Mouse (Mus musculus): ENCODE results near the gene Ctbp2. TPM values are rescaled to one million over a fixed set of nuclear protein-coding genes. Genes with fewer than 3 reads are reported as not detected.
"Not testable (repeated sequence)": the region's sequence is repeated elsewhere in the genome, so short reads cannot be mapped to it uniquely, and the experiment has no call there.

Gene Ctbp2
- polyA plus RNA-seq, 1 experiment from 2014 or later = 80.2 TPM

- peak; percentile 55 for ATAC-seq
- H3K4me2 ChIP-seq (ENCODE audit: low read depth, low read length) = 0 out of 2 replicates have a peak overlapping the region, but pooled peaks have one; percentile 15
These were observed 11.8 kb downstream of the Ctbp2 start for GRCm38 (mm10) chr7:133112351-133112831.

GRCm38 (mm10) chr7:133109442-133109841 is 14.7 kb downstream of the Ctbp2 start:
- ATAC-seq = no peak
- H3K36me3 ChIP-seq (ENCODE audit: control insufficient read depth, insufficient read depth, low read length) = no peaks in the 10 kb centered on the region
- no peak overlapping the region for H3K27ac ChIP-seq (ENCODE audit: low read length)
- H3K9me3 ChIP-seq (ENCODE audit: control insufficient read depth, low read length) = no peaks in the 10 kb centered on the region
- H3K9ac ChIP-seq (ENCODE audit: low read depth, low read length) = no peak overlapping the region
- H3K27me3 ChIP-seq (replicated peaks; ENCODE audit: control insufficient read depth, insufficient read depth, low read length) = no peaks in the 10 kb centered on the region
- H3K4me3 ChIP-seq (ENCODE audit: low read length) = no peak overlapping the region
- H3K4me1 ChIP-seq (ENCODE audit: control insufficient read depth, insufficient read depth, low read length) = peaks cover 44% of the 10 kb centered on the region
- no peak overlapping the region for H3K4me2 ChIP-seq (ENCODE audit: low read depth, low read length)
- 94% methylated on average over 4 of the region's 4 CpGs for WGBS

More at GRCm38 (mm10) chr7:133112351-133112831, 11.8 kb downstream of the Ctbp2 start:
- Histone ChIP-seq H3K4me3 (ENCODE audit: low read length) (no peak overlapping the region), H3K27ac (ENCODE audit: low read length) (peak overlapping the region; percentile 72), H3K4me1 (ENCODE audit: control insufficient read depth, insufficient read depth, low read length) (peaks cover 58% of the 10 kb centered on the region), H3K27me3 (replicated peaks; ENCODE audit: control insufficient read depth, insufficient read depth, low read length) (no peaks in the 10 kb centered on the region), H3K9ac (ENCODE audit: low read depth, low read length) (no peak overlapping the region), H3K9me3 (ENCODE audit: control insufficient read depth, low read length) (no peaks in the 10 kb centered on the region), H3K36me3 (ENCODE audit: control insufficient read depth, insufficient read depth, low read length) (no peaks in the 10 kb centered on the region)
- 23% methylated on average over 6 of the region's 6 CpGs for WGBS

GRCm38 (mm10) chr7:133108695-133109094 is 15.5 kb downstream of the Ctbp2 start:
- ATAC-seq = no peak
- peaks cover 37% of the 10 kb centered on the region for H3K4me1 ChIP-seq (ENCODE audit: control insufficient read depth, insufficient read depth, low read length)
- H3K27me3 ChIP-seq (replicated peaks; ENCODE audit: control insufficient read depth, insufficient read depth, low read length) = no peaks in the 10 kb centered on the region
- no peak overlapping the region for H3K4me3 ChIP-seq (ENCODE audit: low read length)
- H3K27ac ChIP-seq (ENCODE audit: low read length) = no peak overlapping the region
- H3K9ac ChIP-seq (ENCODE audit: low read depth, low read length) = no peak overlapping the region
- H3K4me2 ChIP-seq (ENCODE audit: low read depth, low read length) = no peak overlapping the region
- WGBS = 77% methylated on average over 2 of the region's 2 CpGs
- no peaks in the 10 kb centered on the region for H3K36me3 ChIP-seq (ENCODE audit: control insufficient read depth, insufficient read depth, low read length)
- H3K9me3 ChIP-seq (ENCODE audit: control insufficient read depth, low read length) = no peaks in the 10 kb centered on the region

- Histone ChIP-seq H3K9ac (ENCODE audit: low read depth, low read length) (no peak overlapping the region), H3K4me3 (ENCODE audit: low read length) (no peak overlapping the region), H3K27me3 (replicated peaks; ENCODE audit: control insufficient read depth, insufficient read depth, low read length) (no peaks in the 10 kb centered on the region), H3K27ac (ENCODE audit: low read length) (no peak overlapping the region), H3K9me3 (ENCODE audit: control insufficient read depth, low read length) (no peaks in the 10 kb centered on the region), H3K4me1 (ENCODE audit: control insufficient read depth, insufficient read depth, low read length) (peaks cover 32% of the 10 kb centered on the region), H3K36me3 (ENCODE audit: control insufficient read depth, insufficient read depth, low read length) (no peaks in the 10 kb centered on the region), H3K4me2 (ENCODE audit: low read depth, low read length) (no peak overlapping the region)
- ATAC-seq = no peak
- WGBS = 58% methylated on average over 3 of the region's 3 CpGs
These were observed 21.6 kb downstream of the Ctbp2 start for GRCm38 (mm10) chr7:133102578-133102977.

GRCm38 (mm10) chr7:133101070-133101469 is 23.1 kb downstream of the Ctbp2 start:
- Histone ChIP-seq H3K4me3 (ENCODE audit: low read length) (no peak overlapping the region), H3K27ac (ENCODE audit: low read length) (no peak overlapping the region), H3K27me3 (replicated peaks; ENCODE audit: control insufficient read depth, insufficient read depth, low read length) (no peaks in the 10 kb centered on the region), H3K36me3 (ENCODE audit: control insufficient read depth, insufficient read depth, low read length) (no peaks in the 10 kb centered on the region), H3K4me2 (ENCODE audit: low read depth, low read length) (no peak overlapping the region), H3K9me3 (ENCODE audit: control insufficient read depth, low read length) (no peaks in the 10 kb centered on the region), H3K4me1 (ENCODE audit: control insufficient read depth, insufficient read depth, low read length) (peaks cover 29% of the 10 kb centered on the region), H3K9ac (ENCODE audit: low read depth, low read length) (no peak overlapping the region)
- no peak for ATAC-seq
- 82% methylated on average over 6 of the region's 6 CpGs for WGBS

- WGBS = 72% methylated on average over 6 of the region's 6 CpGs
- Histone ChIP-seq H3K4me2 (ENCODE audit: low read depth, low read length) (no peak overlapping the region), H3K36me3 (ENCODE audit: control insufficient read depth, insufficient read depth, low read length) (no peaks in the 10 kb centered on the region), H3K9me3 (ENCODE audit: control insufficient read depth, low read length) (no peaks in the 10 kb centered on the region), H3K27me3 (replicated peaks; ENCODE audit: control insufficient read depth, insufficient read depth, low read length) (no peaks in the 10 kb centered on the region), H3K4me3 (ENCODE audit: low read length) (no peak overlapping the region), H3K4me1 (ENCODE audit: control insufficient read depth, insufficient read depth, low read length) (peaks cover 25% of the 10 kb centered on the region), H3K9ac (ENCODE audit: low read depth, low read length) (no peak overlapping the region), H3K27ac (ENCODE audit: low read length) (no peak overlapping the region)
- no peak for ATAC-seq
These were observed 24.0 kb downstream of the Ctbp2 start for GRCm38 (mm10) chr7:133100178-133100577.

GRCm38 (mm10) chr7:133099266-133099665 is 24.9 kb downstream of the Ctbp2 start:
- Histone ChIP-seq H3K4me3 (ENCODE audit: low read length) (no peak overlapping the region), H3K27me3 (replicated peaks; ENCODE audit: control insufficient read depth, insufficient read depth, low read length) (no peaks in the 10 kb centered on the region), H3K4me2 (ENCODE audit: low read depth, low read length) (no peak overlapping the region), H3K9ac (ENCODE audit: low read depth, low read length) (no peak overlapping the region), H3K9me3 (ENCODE audit: control insufficient read depth, low read length) (no peaks in the 10 kb centered on the region), H3K27ac (ENCODE audit: low read length) (no peak overlapping the region), H3K36me3 (ENCODE audit: control insufficient read depth, insufficient read depth, low read length) (no peaks in the 10 kb centered on the region), H3K4me1 (ENCODE audit: control insufficient read depth, insufficient read depth, low read length) (peaks cover 22% of the 10 kb centered on the region)
- WGBS = 33% methylated on average over 4 of the region's 4 CpGs
- ATAC-seq = no peak

GRCm38 (mm10) chr7:133098118-133098793 is 25.9 kb downstream of the Ctbp2 start:
- WGBS = 81% methylated on average over 12 of the region's 12 CpGs
- Histone ChIP-seq H3K27me3 (replicated peaks; ENCODE audit: control insufficient read depth, insufficient read depth, low read length) (no peaks in the 10 kb centered on the region), H3K36me3 (ENCODE audit: control insufficient read depth, insufficient read depth, low read length) (no peaks in the 10 kb centered on the region), H3K9me3 (ENCODE audit: control insufficient read depth, low read length) (no peaks in the 10 kb centered on the region), H3K4me3 (ENCODE audit: low read length) (no peak overlapping the region), H3K27ac (ENCODE audit: low read length) (no peak overlapping the region), H3K4me2 (ENCODE audit: low read depth, low read length) (no peak overlapping the region), H3K9ac (ENCODE audit: low read depth, low read length) (no peak overlapping the region), H3K4me1 (ENCODE audit: control insufficient read depth, insufficient read depth, low read length) (peaks cover 22% of the 10 kb centered on the region)
- peak; percentile 12; the same call in 1 of the 2 replicates for ATAC-seq

GRCm38 (mm10) chr7:133095610-133096009 is 28.5 kb downstream of the Ctbp2 start:
- not testable (repeated sequence) for H3K27ac ChIP-seq (ENCODE audit: low read length); H3K4me2 ChIP-seq (ENCODE audit: low read depth, low read length); H3K9ac ChIP-seq (ENCODE audit: low read depth, low read length); H3K27me3 ChIP-seq (replicated peaks; ENCODE audit: control insufficient read depth, insufficient read depth, low read length); H3K9me3 ChIP-seq (ENCODE audit: control insufficient read depth, low read length); ATAC-seq; H3K4me3 ChIP-seq (ENCODE audit: low read length); H3K36me3 ChIP-seq (ENCODE audit: control insufficient read depth, insufficient read depth, low read length)
- H3K4me1 ChIP-seq (ENCODE audit: control insufficient read depth, insufficient read depth, low read length) = peaks cover 18% of the 10 kb centered on the region
- WGBS = 83% methylated on average over 7 of the region's 7 CpGs
